Mouse (Mus musculus): ENCODE measurements around the gene Dnajc2. TPM values are rescaled to one million over a fixed set of nuclear protein-coding genes. Genes with fewer than 3 reads are reported as not detected.
"Not testable (repeated sequence)": the region's sequence is repeated elsewhere in the genome, so short reads cannot be mapped to it uniquely, and the experiment has no call there.

Gene Dnajc2
- total RNA-seq, 2 experiments from 2014 or later: 21.2 to 22.8 TPM

DNA sequence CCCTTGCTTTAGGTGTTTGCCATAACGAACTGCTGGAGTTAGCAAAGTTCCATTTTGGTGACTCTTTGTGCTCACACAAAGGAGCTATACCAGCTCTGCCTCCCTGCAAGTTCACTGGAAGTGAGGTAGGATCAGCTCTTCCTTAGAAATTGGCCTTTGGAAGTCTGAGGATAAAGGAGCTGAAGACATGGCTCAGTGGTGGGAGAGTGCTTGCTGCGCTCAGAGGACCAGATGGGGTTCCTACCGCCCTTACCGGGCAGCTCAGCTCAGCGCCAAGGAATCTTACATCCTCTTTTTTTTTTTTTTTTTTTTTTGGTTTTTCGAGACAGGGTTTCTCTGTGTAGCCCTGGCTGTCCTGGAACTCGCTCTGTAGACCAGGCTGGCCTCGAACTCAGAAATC is 39.1 kb downstream of the Dnajc2 start:
- DNase-seq: no peak
- intact Hi-C loops (cut with DNase I): no loop called here

DNA sequence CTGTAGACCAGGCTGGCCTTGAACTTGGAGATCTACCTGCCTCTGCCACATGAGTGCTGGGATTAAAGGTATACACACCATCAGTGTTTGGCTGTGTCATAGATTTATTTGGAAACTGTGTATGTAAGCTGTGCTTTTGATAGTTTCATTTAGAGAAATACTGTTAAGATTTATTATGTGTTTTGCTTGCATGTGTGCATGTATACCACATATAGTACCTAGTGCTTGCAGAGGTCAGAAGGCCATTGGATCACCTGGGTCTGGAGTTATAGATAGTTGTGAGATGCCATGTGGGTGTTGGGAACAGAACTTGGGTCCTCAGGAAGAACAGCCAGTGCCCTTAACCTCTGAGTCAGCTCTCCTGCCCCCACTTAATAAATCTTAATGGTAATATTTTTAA is 40.4 kb downstream of the Dnajc2 start:
- no peak for DNase-seq
- intact Hi-C loops (cut with DNase I): no loop called here

DNA sequence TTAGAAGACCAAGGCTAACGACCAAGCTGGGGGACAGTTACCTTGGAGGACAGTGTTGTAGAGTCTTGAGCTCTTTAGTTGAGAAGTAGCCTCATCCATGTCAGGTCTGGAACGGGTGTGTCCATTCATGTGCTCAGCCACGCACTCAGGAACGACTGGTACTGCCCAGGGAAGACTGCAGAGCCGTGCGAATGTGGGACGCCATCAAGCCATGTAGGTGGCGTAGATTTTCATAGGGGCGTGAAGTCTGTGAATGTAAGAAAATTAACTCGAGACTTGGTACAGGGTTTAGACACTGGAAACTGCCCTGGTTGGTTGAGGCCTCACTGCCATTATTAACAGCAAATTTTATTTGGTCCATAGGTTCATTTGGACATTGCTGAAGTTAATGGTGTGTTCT is 41.4 kb downstream of the Dnajc2 start:
- intact Hi-C loops (cut with DNase I): no loop called here
- DNase-seq: no peak

DNA sequence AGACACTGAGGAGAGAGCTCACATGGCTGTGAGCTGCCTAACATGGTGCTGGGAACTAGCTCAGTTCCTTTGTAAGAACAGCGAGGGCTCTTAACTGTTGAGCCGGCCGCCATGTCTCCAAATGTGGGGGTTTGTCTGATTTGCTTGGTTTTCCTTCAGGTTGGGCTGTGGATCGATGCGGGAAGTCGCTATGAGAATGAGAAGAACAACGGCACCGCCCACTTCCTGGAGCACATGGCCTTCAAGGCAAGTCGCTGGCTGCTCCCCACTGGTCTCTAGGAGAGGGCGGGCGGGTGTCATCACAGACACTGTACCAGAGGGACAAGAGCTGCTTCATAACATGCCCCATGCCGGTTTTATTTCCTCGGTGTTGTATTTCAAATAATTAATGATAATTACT is 45.2 kb downstream of the Dnajc2 start:
- intact Hi-C loops (cut with DNase I): loop anchor here (10.0 kb wide), 1 partner anchor 475 kb away; no protein-coding TSS in a partner anchor
- no peak for DNase-seq

DNA sequence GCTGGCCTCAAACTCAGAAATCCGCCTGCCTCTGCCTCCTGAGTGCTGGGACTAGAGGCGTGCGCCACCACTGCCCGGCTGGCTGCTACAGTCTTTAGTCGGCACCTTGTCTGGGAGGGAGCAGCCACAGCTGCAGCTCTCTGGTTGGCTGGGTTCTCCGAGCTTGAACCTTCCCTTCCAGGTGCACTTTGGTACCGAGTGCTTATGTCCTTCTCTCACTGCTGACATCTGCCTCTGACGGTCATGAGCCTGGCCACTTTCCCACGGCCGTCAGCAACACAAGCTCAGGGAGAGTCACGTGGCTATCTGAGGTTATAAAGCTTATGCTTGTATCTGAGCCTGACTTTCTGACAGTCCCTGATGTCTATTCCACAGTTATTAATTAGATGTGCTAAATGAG is 45.9 kb downstream of the Dnajc2 start:
- DNase-seq: no peak
- intact Hi-C loops (cut with DNase I): loop anchor here (10.0 kb wide), 1 partner anchor 474 kb away; no protein-coding TSS in a partner anchor

DNA sequence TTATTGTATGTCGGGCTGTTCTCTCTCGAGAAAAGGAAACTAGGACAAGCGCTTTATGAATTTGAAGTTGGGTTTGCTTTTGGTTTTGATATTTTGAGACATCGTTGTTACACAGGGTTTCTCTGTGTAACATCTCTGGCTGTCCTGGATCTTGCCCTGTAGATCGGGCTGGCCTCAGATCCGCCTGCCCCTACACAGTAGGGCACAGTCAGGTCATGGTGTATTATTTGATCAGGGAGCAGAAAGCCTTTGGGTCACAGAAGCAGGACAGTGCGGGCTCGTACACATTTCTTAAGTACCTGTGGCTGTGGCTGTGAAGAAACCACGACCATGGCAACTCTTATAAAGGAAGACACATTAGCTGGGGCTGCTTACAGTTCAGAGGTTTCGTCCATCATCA is 47.4 kb downstream of the Dnajc2 start:
- no peak for DNase-seq
- intact Hi-C loops (cut with DNase I): loop anchor here (1.0 to 10.0 kb wide), 3 partner anchors 33 to 473 kb away; no protein-coding TSS in a partner anchor

DNA sequence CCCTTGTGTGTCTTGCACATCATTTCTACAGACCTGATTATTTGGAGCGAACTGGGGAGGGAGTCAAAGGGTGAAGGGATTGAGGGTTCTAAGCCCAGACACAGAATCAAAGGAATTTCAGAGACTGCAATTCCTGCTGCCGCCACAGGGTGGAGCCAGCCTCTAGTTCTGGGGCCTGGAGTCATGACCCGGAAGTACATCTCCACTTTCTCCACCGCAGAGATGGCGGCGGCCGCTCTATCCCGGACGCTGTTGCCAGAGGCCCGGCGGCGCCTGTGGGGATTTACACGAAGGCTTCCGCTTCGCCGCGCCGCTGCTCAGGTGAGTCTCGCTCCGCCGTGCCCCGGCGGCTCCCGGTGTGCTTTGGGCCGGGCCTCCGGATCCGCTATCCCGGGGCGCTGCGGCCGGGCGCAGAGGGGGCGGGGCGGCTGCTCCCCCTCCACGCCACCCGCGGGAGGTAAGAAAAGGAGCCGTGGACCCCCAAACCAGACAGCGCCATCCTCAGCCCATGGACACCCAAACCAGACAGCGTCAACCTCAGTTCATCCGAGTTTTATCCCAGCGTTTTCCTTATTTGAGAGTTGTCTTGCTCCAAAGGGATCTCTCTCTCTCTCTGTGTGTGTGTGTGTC is 48.0 kb downstream of the Dnajc2 start, which contains the start of gene Pmpcb:
TSS of gene Pmpcb (plus strand) at position 186 of the 630 bp plus-strand sequence.
- peak; percentile 87 to 89 for DNase-seq
- intact Hi-C loops (cut with DNase I): loop anchor here (1.0 to 10.0 kb wide), 3 partner anchors 32 to 472 kb away; no protein-coding TSS in a partner anchor

DNA sequence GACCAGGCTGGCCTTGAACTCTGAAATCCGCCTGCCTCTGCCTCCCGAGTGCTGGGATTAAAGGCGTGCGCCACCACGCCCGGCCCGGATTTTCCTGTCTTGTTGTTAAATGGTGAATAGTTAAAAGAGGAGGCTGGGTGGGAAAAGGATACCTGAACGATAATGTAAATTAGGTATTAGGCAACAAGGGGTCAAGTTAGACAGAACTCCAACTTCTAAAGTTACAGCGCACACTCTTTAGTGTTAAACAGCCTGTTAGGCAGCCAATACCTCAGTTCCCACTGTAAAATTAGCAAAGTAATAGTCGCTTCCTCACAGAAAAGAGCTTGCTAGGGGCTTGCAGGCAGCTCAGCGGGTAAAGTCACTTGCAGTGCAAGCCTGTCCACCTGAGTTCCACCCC is 49.0 kb downstream of the Dnajc2 start:
- no peak for DNase-seq
- intact Hi-C loops (cut with DNase I): loop anchor here (2.0 to 10.0 kb wide), 2 partner anchors 31 to 471 kb away; no protein-coding TSS in a partner anchor

DNA sequence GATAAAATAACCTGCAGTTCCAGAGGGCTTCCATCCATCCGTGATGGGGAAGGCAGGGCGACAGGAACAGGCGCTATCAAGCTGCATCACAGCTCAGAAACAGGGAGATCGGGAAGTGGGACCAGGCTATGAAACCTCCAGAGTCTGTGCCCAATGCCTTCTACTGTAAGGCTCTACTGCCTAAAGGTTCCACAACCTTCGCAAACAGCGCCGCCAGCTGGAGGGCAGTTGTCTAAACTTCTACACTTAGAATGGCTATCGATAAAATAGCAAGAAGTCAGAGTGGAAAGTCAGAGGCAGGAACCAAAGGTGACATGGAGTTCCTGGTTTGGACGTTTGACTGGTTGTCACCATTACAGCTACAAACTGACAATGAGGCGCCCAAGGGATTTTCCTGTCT is 49.5 kb downstream of the Dnajc2 start:
- DNase-seq: peak; percentile 56 to 76
- intact Hi-C loops (cut with DNase I): loop anchor here (1.0 to 10.0 kb wide), 2 partner anchors 77 to 471 kb away; no protein-coding TSS in a partner anchor

DNA sequence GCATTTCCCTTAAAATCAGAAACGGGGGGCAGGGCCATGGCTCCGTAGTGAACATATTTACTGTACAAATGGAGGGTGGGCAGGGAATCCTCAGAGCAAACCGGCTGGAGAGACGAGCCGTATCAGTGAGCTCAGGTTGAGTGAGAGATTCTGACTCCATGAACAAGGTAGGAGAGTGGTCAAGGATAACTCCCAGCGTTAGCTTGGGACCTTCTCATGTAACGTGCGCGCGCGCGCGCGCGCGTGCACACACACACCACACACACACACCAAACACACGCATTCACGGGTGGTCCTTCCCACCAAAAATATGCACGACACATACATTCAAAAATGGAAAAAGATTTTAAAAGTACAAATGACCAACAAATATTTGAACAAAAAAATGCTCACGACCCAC is 50.0 kb downstream of the Dnajc2 start:
- intact Hi-C loops (cut with DNase I): loop anchor here (1.0 to 10.0 kb wide), 2 partner anchors 77 to 470 kb away; no protein-coding TSS in a partner anchor
- no peak for DNase-seq

DNA sequence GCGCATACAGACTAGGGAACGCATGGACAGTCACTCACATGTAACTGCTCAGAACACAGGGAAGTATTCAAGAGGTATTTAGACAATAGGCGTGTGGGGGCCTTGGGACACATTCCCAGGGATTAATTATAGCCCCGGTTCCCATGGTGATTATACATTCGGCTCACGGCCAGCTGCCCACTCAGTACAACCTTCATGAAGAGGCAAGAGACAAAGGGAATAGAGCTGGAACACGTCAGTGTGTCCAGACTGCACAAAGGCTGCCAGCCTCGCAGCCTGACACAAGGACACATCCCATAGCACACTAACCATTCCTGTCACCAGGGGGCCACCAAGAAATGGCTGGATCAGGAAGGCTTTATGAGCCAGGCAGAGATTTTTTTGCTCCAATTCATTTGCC is 52.1 kb downstream of the Dnajc2 start:
- peak; percentile 45 to 52 for DNase-seq

DNA sequence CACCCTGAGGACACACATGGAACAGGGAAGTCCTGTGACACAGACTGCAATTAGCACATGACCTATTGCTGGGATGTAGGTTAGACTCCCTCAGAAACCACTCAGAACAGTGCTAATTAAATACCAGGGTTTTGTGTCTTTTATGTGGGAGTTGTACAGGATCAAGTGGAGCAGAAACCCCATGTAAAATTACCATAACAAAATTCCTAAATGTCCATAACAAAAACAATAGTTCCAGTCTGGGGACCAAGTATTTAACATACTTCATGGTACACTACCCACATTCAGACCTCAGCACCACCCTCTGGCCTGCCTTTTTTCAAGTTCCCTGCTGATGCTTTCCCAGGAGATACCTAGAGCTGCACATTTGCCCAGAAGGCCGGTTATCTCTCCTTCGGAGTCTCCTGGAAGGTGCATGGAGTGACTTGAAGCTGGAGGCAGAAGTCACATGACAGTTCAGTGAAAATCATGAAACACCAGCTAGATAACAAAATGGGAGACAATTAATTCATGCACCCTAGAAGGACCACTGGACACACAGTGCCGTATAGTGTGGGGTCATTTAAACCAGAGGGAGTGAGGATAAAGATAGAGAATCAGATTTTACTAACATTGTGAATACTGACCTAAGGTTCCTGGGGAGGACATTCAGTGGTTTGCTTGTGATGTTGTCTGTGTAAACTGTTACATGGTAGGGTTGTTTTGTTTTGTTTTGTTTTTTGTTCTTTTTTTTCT is 52.7 kb downstream of the Dnajc2 start:
- DNase-seq: no peak
- intact Hi-C loops (cut with DNase I): loop anchor here (10.0 kb wide), 1 partner anchor 468 kb away; no protein-coding TSS in a partner anchor

More for the DNA sequence above, 52.1 kb downstream of the Dnajc2 start:
- intact Hi-C loops (cut with DNase I): loop anchor here (10.0 kb wide), 1 partner anchor 468 kb away; no protein-coding TSS in a partner anchor

DNA sequence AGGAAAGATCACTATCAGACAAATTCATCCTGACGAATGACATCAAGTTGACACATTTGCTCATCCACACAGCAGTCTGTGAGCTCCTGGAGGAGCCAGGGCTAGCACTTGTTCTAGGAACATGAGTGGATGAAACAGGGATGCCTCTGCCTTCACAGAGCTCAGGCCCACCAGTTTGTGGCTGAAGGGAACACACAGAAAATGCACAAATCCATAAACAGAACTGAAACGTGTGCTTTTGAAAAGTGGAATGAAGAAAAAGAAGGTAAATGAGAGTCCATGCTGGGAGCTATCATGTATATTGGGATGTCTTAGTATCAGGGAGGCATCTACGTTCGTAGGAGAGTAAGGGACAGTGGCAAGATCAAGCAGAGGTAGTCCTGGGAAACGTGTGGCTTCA is 55.9 kb downstream of the Dnajc2 start:
- DNase-seq: no peak
- intact Hi-C loops (cut with DNase I): no loop called here

DNA sequence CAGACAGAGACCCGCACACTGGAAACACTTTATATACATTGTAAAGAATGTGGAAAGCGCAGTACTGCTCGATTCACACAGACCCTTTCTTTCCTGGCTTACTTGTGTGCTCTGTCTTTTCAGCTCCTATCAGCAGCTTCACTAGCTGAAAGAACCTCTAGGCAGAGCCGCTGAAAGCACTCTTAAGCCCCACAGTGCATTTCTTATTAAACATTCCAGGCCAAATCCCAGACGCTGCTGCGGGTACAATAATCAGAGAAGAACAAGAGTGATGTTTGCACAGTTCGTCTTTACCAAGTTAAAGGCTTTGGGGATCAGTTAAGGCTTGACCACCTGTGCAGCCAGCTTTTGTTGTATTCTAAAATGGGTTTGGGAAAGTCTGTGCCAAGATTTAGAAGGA is 60.2 kb downstream of the Dnajc2 start:
- intact Hi-C loops (cut with DNase I): no loop called here
- DNase-seq: no peak

DNA sequence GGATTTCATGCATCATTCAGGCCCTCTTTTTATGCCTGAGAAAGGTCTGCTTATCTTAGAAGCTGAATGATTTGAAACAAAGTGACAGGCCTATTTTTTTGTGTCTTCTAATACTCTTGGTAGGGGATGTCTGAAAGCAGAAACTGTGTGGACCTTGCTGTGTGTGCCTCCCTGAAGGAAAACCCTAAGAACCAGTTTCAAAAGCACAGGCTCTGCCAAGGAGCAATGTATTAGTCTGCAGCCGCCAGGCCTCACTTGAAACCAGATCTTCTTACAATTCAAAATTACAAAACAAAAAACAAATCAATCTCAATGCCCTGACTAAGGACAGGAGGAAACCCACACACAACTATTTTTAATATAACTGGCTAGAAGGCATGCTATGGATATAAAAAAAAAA is 60.6 kb downstream of the Dnajc2 start:
- intact Hi-C loops (cut with DNase I): no loop called here

DNA sequence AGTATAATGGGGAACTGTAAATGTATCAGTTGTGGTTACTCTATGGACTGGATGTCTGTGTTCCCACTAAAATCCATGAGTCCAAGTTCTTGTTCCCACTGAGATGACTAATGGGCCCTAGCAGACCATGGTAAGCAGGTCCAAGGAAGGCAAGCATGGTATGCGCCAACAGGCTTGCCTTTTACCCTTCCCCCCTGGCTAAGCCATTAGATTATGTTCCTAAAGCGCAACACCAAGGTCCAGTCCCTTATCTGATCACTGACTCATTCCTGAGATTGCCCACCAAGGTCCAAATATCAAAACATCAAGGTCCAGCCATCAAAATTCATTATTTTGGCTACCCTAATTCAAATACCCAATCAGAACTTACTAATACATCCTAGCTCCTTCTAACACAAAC is 65.8 kb downstream of the Dnajc2 start:
- intact Hi-C loops (cut with DNase I): no loop called here

More for the DNA sequence above, 60.6 kb downstream of the Dnajc2 start:
- no peak for DNase-seq

DNA sequence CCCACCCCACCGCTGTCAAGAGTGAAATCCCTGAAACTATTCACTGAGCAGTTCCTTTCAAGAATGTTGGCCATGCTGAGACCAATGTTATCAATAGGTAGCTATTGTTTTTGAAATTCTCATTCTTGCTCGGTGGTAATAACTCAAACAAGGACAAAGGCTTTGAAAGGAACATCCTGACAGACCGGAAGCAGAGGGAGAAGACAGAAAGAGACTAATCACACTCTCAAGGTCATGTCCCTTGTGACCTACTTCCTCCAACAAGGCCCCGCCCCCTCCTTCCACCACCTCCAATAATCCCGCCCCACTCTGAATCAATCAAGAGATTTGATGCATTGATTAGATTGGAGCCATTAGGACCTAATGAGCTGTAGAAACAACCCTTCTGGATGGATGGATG is 66.5 kb downstream of the Dnajc2 start:
- no peak for DNase-seq
- intact Hi-C loops (cut with DNase I): no loop called here

More for the DNA sequence above, 65.8 kb downstream of the Dnajc2 start:
- DNase-seq: no peak

DNA sequence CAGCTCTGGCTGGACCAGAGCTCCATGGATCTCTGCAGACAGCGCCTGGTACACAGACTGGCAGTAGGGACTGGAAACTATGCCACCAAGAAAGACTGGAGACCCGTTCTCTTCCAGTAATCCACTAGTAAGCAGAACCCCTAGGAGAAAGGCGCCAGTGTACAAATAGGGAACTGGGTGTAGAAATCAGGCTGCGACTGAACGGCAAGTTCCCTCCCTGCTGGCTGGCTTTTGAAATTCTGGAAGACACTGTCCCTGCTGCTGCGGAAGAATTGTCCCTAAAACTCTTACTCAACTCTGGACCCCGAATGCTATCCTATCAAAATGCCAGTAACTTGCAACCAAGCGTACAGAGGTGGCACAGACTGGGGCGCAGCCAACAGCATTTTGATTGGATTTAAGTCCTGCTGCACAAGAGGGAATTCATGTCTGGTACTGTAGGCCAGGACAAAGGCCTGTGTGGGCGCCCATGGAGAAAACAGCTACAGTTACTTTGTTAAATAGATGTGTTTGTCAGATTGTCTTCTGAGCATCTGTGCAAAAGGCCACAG is 67.8 kb downstream of the Dnajc2 start:
- DNase-seq: no peak
- intact Hi-C loops (cut with DNase I): no loop called here

DNA sequence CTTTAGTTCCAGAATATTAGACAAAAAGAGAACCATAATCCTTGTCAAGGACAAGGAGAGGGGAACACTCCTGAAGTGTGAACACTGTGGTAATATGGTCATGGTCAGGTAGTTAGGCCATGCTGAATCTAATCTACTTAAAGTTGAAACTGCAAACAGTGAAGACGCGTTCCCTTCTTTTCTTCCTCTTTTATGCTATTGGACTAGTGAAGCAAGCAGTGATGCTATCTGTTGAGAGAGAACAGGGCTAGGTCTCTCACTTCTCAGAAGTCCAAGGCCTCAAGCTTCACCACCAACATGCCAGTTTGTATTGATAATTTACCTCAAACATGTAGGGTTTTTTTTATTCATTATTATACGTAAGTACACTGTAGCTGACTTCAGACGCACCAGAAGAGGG is 70.6 kb downstream of the Dnajc2 start:
- no peak for DNase-seq
- intact Hi-C loops (cut with DNase I): no loop called here

DNA sequence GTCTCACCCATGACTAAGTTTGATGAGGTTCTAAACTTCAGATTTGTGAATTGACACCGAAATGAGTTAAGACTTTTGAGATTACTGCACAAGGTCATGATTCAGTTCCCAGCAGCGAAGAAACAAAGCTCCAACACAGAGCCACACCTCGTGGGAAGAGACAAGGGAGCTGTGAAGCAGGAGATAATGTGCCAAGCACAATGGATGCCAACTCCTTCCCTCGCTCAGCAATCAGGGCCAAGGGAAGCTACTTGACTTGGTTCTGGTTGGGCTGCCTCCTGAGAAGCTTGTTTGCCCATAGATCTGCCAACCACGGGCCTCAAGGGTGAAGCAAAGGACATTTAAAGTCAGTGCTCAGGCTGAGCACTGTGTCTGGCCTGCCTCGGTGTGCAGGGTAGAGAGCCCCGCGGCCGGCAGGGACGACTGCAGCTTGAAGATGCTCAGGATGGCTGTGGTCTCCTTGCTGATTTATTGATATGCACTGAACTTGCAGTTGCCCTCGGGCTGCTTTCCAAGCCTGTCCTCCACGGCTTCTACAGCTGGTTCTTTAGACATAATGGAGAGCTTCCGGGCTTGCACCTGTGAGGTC is 72.8 kb downstream of the Dnajc2 start:
- no peak for DNase-seq
- intact Hi-C loops (cut with DNase I): no loop called here

DNA sequence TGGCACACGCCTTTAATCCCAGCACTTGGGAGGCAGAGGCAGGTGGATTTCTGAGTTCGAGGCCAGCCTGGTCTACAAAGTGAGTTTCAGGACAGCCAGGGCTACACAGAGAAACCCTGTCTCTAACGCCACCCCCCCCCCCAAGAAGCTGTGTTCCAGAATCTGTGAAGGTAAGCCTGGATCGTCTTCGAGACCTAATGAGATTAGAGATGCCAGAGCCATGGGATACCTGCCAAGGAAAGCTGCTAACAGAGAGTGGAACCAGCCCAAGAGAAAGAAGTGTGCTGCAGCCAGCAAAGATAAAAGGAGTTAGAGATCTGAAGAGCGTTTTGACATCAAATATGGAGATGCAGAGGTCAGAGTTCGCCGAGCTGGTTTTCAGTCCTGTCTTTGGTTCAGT is 77.0 kb downstream of the Dnajc2 start:
- DNase-seq; intact Hi-C loops (cut with DNase I): not testable (repeated sequence)
